Mouse (Mus musculus) hindlimb bud, embryonic 11.5 days (tissue): Measurements from ENCODE around the gene Pi4k2a.
"Not testable (repeated sequence)": the region's sequence is repeated elsewhere in the genome, so short reads cannot be mapped to it uniquely, and the experiment has no call there.

Source experiments
- DNase-seq: peaks from one replicate; pipeline ENCODE4 v3.0.0-alpha.2; 2012; ENCODE audit warnings: low read depth, low spot score; ENCODE audit errors: extremely low spot score

Pi4k2a gene

DNA sequence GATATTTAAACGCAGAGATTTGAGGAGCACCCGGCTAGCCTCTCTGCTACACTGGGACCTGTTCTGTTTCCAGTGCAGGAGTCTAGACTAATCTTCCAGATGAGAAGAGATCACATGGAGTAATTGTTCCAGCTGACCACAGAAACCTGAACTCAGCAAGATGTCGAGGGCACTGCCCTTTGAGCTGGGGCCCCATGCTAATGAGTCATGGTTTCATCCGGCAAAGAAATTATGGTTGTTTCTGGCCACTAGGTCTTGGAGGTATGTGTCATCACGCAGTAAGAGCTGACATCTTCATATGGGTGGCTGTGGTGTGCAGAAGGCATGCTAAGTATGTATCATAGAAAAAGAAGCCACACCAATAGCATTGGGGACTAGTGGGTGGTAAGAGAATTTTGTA, 10.3 kb upstream of the Pi4k2a start:
- no peak for DNase-seq

DNA sequence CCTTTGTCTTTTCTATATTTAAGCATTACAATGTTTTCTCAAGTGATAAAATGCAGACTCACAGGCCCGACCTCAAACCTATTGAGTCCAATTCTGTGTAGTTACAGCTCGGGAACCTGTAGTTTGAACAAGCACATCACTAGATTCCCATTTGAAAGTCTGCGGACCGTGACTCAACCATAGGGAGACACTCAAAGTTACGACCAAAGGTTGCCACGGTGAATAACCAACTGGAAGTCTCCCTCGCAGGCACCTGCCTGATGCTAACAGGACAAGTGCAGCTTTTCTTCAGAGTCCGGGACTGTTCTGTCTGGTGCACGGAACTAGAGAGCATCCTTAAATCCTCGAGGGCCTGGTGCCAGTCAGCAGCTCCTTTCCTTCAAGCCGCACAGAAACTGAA, 9.8 kb upstream of the Pi4k2a start:
- DNase-seq = no peak

DNA sequence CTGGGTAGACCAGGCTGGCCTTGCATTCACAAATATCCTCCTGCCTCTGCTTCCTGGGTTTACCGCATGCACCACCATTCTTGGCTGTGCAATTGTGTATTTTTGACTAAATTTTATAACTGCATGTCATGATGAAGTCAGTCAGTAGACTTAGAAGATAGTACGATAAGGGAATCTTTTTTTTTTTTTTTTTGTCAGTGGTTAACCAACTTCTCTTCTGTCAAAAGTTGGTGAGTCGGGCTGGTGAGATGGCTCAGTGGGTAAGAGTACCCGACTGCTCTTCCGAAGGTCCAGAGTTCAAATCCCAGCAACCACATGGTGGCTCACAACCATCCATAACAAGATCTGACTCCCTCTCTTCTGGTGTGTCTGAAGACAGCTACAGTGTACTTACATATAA, 8.7 kb upstream of the Pi4k2a start:
- DNase-seq = not testable (repeated sequence)

DNA sequence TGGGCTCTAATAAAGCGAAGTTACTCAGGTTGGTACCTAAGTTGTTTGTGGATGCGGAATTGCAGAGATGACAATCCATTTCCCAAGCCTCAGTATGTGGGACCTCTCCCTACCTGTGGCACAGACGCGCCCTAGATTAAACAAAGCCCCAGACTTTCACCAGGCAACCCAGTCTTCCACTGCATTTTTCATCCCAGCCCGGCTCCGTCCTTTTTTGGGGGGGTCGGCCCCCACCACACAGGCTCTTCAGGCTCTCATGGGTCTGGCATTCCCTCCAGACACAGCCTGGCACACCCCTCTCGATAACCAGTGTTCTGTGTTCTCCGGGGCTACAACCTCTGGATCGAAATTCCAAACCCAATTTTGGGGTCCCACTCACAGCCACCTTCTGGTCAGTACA, 4.6 kb upstream of the Pi4k2a start:
- no peak for DNase-seq

DNA sequence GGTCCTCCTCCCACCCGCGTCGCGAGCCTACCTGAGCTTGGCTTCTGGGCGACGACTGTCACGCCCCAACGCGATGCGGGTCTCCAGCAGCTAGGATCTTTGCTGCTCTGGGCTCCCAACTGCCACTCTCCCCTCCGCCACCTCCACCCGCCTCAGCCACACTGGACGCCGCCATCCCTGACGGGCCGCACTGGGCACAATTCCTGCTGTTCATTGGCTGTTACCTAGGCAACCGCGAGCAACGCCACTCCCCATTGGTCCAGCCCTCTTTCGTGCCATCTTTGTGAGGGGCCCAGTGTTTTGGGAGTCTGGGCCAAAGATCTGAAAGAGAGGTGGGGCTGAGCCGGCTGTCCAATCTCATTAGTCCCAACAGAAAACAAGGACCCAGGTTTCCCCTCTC, 4.1 kb upstream of the Pi4k2a start, which contains the start of gene Morn4:
Gene Morn4, minus strand, starts transcription at position 192 of the 400 bp plus-strand sequence.
- DNase-seq = peak; percentile 81

DNA sequence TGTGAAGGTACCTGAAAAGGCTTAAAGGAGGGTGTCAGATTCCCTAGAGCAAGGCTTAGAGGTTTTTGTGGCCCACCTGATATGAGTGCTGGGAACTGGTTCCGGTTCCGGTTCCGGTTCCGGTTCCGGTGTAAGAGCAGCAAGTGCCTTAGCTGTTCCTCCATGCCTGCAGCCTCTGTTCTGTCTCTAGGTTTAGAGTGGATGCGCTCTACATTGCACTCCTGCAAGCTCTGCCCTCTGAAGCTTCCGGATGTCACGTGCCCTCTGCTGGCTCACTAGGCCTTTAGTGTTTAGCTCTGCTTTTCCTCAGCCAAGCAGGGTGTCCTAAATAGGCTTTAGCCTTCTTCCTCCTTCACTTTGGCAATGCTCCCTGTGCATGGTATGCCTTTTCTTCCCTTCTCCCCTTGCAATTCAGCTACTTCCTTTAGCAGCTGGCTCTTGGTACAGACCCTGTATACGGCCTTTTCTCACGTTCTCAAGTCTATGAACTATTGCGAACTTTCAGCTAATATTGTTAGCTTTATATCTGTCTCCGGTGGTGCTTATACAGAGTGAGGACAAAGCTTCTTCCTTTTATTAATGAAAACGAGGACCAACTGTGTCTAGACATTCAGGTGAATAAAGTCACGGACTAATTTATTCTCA, 1.0 kb upstream of the Pi4k2a start:
- no peak for DNase-seq

DNA sequence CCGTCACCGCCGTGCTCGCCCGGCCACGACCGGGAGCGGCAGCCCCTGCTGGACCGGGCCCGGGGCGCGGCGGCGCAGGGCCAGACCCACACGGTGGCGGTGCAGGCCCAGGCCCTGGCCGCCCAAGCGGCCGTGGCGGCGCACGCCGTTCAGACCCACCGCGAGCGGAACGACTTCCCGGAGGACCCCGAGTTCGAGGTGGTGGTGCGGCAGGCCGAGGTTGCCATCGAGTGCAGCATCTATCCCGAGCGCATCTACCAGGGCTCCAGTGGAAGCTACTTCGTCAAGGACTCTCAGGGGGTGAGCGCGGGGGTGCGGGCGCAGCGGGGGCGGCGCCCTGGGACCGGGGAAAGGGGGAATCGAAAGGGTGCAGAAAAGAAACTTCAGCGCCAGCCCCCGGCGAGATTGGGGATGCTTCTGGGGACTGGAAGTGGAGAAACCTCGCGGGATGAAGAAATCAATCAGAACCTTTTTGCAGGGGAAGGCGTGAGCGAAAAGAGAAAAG, 419 bp downstream of the Pi4k2a start:
- no peak for DNase-seq

DNA sequence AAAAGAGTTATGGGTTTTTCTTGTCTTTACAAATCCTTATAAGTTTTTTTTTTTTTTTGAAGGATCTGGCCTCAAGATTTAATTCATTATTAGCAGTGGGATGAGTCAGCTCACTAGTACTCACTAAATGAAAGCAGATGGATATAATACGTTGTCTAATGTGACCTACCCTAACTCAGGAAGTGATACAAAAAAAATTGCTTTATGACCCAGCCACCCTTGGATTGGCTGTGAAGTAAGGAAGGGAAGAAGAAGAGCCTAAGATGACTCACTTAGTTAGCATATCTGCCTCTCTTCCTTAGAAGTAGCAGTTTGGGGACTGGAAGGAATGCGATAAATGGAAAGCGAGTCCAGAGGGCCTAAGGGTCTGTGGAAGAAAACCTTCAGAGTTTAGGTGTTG, 9.1 kb downstream of the Pi4k2a start:
- DNase-seq = no peak

DNA sequence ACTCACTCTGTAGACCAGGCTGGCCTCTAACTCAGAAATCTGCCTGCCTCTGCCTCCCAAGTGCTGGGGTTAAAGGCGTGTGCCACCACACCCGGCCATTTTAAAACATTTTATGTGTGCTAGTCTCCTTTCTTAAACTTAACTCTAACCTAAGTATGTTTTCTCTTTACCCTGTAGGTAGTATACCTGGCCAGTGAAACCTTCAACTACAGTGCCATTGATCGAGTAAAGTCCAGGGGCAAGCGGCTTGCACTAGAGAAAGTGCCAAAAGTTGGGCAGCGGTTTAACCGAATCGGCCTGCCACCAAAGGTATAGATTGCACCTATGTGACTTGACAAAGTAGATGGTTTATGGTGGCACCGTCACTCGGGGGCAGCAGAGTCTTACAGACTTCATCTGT, 14.4 kb downstream of the Pi4k2a start:
- DNase-seq = no peak

DNA sequence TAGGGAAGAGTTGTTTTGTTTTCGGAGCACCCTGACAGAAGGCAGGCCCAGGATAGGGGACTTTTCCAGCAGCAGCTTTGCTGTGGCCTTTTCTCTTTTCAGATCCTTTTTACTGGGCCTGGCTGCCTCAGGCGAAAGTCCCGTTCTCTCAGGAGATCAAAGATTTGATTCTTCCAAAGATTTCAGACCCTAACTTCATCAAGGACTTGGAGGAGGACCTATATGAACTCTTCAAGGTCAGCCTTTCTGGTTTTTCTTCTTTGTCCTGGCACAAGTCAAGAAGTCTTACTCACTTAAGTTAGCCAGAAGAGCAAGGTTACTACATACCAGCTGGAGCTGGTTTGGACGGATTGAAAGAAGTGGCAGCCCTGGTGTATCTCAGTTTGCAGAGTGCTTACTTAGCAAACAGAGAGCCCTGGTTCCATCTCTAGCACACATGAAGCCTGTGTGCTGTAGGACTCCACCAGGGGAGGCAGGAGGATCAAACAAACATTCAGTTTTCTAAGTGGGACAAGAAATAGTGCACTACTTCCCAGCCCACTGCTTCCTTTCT, 25.6 kb downstream of the Pi4k2a start:
- DNase-seq = no peak

DNA sequence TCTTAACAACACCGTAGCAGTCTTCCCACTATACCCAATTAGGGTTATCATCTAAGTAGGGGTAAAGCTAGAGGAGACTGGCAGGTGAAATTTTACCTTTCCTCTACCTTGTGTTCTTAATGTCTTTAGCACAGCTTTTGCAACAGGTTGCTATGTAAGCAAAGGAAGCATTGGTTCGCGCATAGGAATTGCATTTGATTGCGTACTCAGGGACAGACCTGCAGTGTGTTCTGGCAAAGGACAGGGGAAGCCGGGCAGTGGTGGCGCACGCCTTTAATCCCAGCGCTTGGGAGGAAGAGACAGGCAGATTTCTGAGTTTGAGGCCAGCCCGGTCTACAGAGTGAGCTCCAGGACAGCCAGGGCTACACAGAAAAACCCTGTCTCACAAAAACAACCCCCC, 27.9 kb downstream of the Pi4k2a start:
- DNase-seq = no peak

DNA sequence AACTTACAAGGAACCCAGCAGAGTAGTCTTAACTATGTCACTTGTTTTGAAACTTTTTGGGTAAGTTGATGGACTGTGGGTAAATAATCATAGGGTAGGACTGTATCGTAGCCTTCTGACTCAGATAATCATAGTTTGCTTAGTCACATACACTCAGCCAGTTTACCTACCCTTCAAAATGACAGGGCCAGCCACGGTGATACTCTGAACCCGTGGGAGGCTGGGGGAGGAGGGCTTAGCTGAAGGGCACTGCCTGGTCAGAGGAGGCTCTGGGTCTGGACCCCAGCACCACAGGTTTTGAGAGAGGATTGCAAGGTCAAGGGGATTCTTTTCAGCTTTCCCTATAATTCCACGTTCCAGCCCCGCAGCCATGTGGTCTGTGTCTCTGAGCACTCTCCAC, 28.3 kb downstream of the Pi4k2a start:
- no peak for DNase-seq

DNA sequence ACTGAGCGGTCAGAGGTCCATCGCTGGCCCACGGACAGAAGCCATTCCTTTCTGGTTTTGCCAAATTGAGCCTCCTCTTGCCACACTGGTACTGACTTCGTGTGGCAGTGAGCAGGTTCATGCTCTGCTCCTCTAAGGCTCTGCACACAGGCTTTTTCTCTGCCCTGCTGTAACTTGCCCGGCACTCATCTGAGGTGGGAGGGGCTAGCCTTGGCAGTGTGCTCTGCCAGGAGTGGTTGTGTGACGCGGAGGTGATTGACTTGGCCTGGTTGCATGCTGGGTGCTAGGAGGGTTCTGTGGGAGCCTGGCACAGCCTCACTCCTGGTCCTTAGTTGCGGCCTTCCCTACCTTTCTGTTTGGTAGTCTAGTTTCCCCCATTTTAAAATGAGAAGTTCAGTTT, 30.2 kb downstream of the Pi4k2a start:
- no peak for DNase-seq

DNA sequence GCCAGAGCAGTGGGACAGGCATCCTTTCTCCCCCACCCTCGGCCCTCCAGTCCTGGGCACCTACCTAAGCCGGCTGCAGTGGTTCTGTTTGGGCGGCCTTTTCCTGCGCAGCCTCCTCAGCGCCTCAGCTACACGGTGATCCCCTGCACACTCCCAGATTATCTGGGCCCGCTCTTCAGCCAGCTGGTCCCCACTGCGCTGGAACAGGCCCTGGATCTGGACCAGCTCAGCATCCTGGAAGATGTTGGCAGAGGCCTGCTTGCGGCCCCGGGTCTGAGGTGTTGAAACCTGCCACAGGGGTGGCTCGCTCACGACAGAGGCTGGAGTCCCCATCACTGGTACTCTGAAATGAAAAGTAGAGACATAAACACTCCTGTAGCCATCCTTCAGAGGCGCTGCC, 34.4 kb downstream of the Pi4k2a start:
- DNase-seq = no peak

DNA sequence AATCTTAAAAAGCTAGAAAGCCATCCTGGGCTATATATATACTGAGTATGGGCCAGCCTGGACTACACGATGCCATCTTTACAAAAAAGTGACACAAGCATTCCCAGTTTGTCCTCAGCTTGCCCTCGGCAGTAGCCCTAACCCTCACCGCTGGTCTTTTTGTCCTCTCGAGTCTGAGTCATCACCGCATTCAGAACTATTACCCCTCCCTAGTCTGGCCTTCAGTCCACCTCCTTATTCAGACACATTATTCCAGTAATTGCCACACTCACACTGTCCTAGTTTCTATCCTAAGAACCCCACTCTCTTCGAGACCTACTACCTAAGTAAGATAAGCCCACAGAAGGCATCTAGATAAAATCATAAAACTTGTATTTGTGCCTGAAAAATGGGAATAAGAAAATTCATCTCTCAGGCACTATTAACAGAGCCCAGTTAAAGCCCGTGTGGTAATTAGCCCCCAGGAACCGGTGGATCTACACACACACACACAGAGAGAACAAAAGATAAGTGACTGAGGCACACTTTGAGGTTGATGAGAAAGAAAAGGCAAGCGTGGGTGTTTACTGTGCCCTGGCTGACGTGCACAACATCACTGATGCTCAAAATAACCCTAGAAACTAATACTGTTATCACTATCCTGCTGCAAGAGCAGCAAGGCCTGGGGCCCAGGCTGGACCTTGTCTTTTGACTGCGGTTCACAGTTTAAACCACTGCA, 35.4 kb downstream of the Pi4k2a start:
- no peak for DNase-seq

DNA sequence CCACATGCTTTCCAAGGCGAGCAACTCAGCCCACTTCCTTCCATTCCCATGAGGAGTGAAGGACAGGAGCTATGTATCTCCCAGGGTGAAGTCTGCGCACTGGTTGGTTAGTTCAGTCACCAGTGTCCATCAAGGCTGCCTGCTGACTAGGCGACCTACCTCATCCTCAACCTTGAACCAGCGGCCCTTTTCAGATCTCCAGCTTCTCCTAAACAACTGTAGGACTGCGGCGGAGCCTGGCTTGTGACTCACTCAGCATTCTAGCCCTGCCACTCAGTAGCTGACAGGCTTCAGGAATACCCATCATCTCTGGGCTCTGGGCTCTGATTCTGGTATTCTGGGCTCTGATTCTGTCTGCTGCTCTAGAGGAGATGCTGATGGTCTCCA, 35.9 kb downstream of the Pi4k2a start:
- DNase-seq = no peak

DNA sequence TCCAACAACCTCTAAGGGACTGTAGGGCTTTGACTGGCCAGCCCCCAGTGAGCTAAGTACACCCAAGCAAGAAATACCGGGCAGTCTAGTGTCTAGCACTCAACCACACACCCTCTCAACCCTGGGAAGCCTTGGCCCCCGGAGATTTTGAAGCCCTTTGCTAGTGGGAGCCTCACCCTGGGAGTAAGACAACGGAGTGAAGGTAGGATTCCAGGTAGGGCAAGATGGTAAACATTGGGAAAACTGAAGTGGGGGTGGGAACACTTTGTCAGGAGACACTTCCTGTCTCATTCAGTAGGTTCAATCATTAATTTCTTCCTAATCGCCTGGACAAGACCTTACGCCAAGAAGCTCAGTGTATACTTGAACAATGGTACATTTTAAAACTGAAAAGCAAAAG, 36.8 kb downstream of the Pi4k2a start:
- DNase-seq = no peak

DNA sequence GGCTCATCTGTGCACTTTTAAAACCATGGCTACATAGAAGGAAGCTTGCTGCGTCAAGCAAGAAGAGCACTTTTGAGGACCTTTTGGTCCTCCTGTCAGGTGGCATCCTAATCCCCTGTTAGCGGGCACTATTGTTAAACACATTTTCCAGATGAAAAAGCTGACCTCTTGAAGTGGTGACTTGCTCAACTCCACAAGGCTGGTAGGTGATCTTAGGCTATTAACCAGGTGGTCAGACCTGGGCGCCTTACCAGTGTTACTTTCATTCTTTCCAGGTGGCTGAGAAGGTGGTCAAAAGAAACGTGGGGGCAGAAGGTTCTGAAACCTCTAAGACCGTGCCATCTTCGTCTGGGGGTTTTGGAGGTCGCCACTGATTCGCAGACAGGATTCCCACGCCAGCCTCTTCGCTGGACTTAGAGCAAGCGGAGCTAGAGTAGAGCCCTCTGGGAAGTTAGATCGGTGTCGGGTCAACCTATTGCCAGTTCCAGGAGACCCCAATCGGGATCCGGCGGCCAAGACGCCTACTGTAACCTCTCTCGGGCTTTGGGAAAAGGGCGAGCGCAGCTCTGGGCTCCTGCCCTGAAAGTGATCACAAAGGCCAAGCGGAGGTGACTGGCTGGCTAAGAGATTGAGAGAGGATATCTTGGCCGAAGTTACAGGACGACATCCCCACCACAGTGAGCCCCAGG, 37.9 kb downstream of the Pi4k2a start:
- DNase-seq = no peak

DNA sequence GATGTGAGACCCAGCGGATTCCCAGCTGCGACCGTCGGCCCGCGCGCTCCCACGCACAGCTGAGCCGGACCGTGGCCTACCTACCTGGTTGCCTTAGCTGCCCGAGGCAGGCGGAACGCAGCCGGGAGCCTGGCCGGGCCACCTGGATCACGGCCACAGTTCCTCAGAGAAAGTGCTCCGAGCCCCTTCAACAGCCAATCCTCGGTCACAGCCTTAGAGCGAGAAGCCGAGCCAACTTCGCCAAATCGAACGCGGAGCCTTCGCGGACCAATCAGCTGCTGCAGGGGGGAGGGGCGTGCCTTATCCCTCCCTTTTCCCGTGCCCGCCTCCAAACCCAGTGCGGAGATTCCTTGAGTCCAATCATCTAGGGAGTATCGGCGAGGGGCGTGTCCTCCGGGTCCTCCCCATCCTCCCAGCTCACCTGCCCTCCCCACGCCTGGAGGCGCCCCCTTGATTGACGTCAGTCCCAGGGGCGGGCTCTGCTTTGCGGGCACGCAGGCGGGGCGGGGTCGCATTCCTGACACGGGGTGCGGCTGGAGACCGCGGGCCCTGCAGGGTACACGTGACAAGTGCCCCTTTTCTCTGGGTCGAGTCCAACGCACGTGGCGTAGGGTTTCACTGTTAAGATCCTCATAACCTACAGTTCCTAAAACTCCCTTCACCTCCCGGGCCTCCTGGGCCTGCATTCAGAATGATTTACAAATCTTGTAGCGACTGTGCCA, 38.7 kb downstream of the Pi4k2a start, which contains the start of gene Avpi1:
Gene Avpi1, minus strand, starts transcription at position 273 of the 722 bp plus-strand sequence.
- DNase-seq = peak; percentile 93

DNA sequence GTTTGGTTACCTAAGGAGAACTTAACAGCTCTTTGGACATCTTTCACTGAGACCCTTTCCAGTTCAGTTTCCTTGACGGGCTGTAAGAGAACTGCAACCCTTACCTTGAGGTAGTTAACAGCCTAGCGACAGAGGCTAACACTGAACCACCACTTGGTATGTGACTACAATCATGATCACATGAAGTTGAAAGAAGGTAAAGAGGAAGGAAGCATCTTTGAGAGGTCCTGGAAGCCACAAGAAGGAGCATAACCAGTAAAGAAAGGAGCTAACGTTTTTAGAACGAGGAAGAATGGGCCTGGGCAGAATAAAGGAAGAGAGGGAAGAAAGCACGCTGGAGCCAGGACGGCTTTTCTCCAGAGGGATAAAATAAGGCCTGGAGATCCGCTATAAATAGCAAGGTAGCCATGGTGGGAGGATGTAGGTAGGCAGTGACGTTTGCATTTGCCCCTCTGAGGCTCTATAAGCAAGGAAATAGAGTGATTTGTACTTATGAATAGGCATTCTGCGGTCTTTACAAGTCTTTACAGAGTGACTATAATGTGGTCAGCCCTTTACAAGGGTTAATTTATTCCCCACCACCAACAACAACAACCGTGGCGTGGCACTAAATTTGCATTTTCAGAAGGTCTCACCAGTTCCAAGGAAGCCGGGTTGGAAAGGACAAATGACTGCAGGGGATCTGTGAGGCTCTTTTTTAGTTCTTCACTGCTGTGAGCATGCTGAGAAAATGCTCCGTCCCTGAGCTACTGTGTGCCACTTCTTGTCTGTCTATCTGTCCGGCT, 39.4 kb downstream of the Pi4k2a start:
- no peak for DNase-seq
